Mouse (Mus musculus) intestine, embryonic 14.5 days (tissue): ENCODE data around the gene Washc1. TPM values are rescaled to one million over a fixed set of nuclear protein-coding genes. Genes with fewer than 3 reads are reported as not detected.
"Not testable (repeated sequence)": the region's sequence is repeated elsewhere in the genome, so short reads cannot be mapped to it uniquely, and the experiment has no call there.

Experiments
- ATAC-seq: fragments of 200-750 bp; cut with Nextera tagmentation; replicated peaks from 2 replicates; pipeline ENCODE4 v1.8.0; 2017; ENCODE audit warnings: low read depth, moderate number of reproducible peaks, moderate TSS enrichment, moderate library complexity; ENCODE audit not compliant: low FRiP score, low TSS enrichment
- DNase-seq: peaks from one replicate; pipeline ENCODE4 v3.0.0-alpha.2; 2018; ENCODE audit warnings: low spot score
- H3K27ac ChIP-seq: fragments of 300-500 bp; sonication (generic); 2 replicates; pipeline ENCODE4 v1.5.1; 2014; ENCODE audit warnings: low read depth, mild to moderate bottlenecking, control low read depth
- H3K27me3 ChIP-seq: fragments of 300-500 bp; sonication (generic); replicated peaks from 2 replicates; pipeline ENCODE4 v1.6.1; 2014; ENCODE audit warnings: low read length, control low read depth; ENCODE audit not compliant: control insufficient read depth, insufficient read depth
- H3K36me3 ChIP-seq: fragments of 300-500 bp; sonication (generic); 2 replicates; pipeline ENCODE4 v1.6.1; 2014; ENCODE audit warnings: low read length, control low read depth; ENCODE audit not compliant: control insufficient read depth, insufficient read depth
- H3K4me1 ChIP-seq: fragments of 300-500 bp; sonication (generic); replicated peaks from 2 replicates; pipeline ENCODE4 v1.6.1; 2014; ENCODE audit warnings: low read length, control low read depth, mixed read lengths; ENCODE audit not compliant: control insufficient read depth, insufficient read depth
- H3K4me2 ChIP-seq: fragments of 300-500 bp; sonication (generic); 2 replicates; pipeline ENCODE4 v1.6.1; 2014; ENCODE audit warnings: low read length
- H3K4me3 ChIP-seq: fragments of 300-500 bp; sonication (generic); 2 replicates; pipeline ENCODE4 v1.5.1; 2014; ENCODE audit warnings: low read depth, low read length, control low read depth, mixed read lengths
- H3K9ac ChIP-seq: fragments of 300-500 bp; sonication (generic); 2 replicates; pipeline ENCODE4 v1.6.1; 2014; ENCODE audit warnings: mild to moderate bottlenecking, low read length
- H3K9me3 ChIP-seq: fragments of 300-500 bp; sonication (generic); 2 replicates; pipeline ENCODE4 v1.6.1; 2016; ENCODE audit warnings: low read length, control low read depth; ENCODE audit not compliant: control insufficient read depth
- whole genome bisulfite sequencing: fragments of 180-500 bp; shearing (Covaris S2); extraction: QIAGEN DNeasy Blood & Tissue Kit; methylation state at CpG from one replicate; pipeline ENCODE4 v1.1.7; 2014; 5-methylcytosine and 5-hydroxymethylcytosine counted together
- polyA plus RNA-seq: library from polyadenylated mRNA; unstranded; fragments of >200 nt; fragmentation: Nextera tagmentation; extraction: Ambion mirVana; gene quantifications from 2 replicates; pipeline ENCODE4 v1.2.1, GENCODE M21; 2014

Washc1 gene
- polyA plus RNA-seq, result 34.0 and 38.0 TPM in 2 replicates

DNA sequence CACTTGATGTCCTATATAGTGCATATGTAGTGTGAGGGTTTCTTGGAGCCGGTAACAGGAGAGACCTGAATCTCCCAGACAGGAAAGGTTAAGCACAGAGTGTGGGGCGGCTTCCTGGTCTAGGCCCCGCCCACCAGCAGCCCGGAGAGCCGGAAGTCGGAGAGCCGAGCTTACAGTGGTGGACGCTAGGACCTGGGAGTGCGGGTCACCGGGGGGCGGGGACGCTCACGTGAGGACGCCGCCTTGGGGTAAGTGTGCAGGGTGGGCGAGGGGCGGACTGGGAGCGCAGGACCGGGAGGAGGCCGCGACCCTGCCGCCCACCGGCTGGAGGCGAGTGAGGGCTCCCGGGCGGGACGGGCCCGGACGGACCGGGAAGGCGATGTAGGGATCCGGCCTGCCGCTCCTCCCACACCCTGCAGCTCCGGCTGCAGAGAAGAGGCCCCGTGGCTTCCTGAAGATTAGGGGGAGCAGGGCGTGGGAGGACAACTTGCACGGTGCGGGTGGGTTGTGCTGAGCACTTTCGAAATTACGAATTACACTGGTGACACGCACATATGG lies at the start of gene Washc1:
Washc1 (plus strand) TSS at position 144 of the 558 bp plus-strand sequence.
- H3K9ac ChIP-seq, result peak within 1 kb of the TSS; percentile 76
- peak within 1 kb of the TSS; percentile 84 for H3K4me3 ChIP-seq
- H3K27ac ChIP-seq, result peak within 1 kb of the TSS; percentile 57
- H3K4me1 ChIP-seq, result peaks cover 18% of the 10 kb centered on the region
- H3K9me3 ChIP-seq, result no peaks in the 10 kb centered on the region
- ATAC-seq (peak; percentile 99), DNase-seq (peak; percentile 94)
- peaks cover 28% of the 10 kb centered on the region for H3K36me3 ChIP-seq
- H3K27me3 ChIP-seq, result no peaks in the 10 kb centered on the region
- WGBS, result 0% methylated on average over 41 of the region's 41 CpGs
- H3K4me2 ChIP-seq, result peak within 1 kb of the TSS; percentile 70

DNA sequence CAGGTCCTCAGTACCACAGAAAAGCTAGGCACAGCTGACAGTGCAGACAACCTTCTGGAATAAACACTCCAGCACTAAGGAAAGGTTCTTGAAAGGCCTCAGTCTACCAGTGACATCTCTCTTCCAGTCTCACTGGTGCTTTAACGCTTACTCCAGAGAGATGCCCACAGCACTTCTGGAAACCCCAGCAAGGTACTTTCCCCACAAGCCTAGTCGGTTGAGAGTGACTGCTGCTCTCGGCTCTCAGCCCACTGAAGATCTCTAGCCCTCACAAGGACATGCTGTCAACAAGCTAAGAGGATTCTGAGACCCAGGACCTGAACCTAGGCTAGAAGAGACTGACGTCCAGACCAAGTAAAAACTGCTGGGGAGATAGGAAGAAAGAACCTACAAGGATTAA lies 46.2 kb upstream of the Washc1 start:
- no peak overlapping the region for H3K4me2 ChIP-seq
- no peak overlapping the region for H3K27ac ChIP-seq
- H3K9ac ChIP-seq, result no peak overlapping the region
- DNase-seq, result no peak
- H3K4me1 ChIP-seq, result no peaks in the 10 kb centered on the region; the same call in 1 of the 2 replicates
- no peaks in the 10 kb centered on the region for H3K27me3 ChIP-seq
- no peaks in the 10 kb centered on the region for H3K36me3 ChIP-seq
- H3K9me3 ChIP-seq, result no peaks in the 10 kb centered on the region
- no peak for ATAC-seq
- H3K4me3 ChIP-seq, result no peak overlapping the region
- 83% methylated on average over 4 of the region's 4 CpGs for WGBS

DNA sequence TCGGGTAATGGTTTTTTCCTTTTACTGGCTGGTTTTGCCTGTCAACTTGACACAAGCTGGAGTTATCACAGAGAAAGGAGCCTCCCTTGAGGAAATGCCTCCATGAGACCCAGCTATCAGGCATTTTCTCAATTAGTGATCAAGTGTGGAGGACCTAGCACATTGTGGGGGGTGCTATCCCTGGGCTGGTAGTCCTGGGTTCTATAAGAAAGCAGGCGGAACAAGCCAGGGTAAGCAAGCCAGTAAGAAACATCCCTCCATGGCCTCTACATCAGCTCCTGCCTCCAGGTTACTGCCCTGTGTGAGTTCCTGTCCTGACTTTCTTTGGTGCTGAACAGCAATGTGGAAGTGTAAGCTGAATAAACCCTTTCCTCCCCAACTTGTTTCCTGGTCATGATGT lies 42.3 kb upstream of the Washc1 start:
- not testable (repeated sequence) for H3K4me2 ChIP-seq, H3K4me1 ChIP-seq, H3K4me3 ChIP-seq, DNase-seq, H3K27me3 ChIP-seq, H3K36me3 ChIP-seq, H3K27ac ChIP-seq, H3K9ac ChIP-seq, ATAC-seq, H3K9me3 ChIP-seq
- WGBS, result 91% methylated on average over 2 of the region's 2 CpGs

DNA sequence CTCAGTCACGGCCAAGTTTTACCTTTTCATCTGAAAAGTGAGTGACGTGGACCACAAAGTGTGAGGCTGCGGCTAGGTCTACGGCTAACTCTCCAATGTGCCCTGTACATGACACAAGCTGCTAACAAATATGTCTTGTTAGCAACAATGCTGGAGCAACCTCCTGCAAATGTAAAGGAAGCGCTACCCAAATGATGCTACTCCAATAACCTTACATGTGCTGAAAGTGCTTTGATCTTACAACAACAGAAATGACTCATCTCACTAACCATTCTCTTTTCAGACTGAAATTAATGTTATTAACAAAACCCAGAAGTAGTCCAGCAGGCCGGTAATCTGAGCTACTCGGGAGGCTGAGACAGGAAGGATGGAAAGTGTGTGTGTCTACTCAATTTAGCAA lies 37.4 kb upstream of the Washc1 start:
- no peak for DNase-seq
- Histone ChIP-seq H3K4me2 (no peak overlapping the region), H3K27ac (no peak overlapping the region), H3K36me3 (peaks cover 7% of the 10 kb centered on the region; the same call in 1 of the 2 replicates), H3K9me3 (no peaks in the 10 kb centered on the region), H3K4me1 (peaks cover 13% of the 10 kb centered on the region), H3K27me3 (no peaks in the 10 kb centered on the region), H3K4me3 (no peak overlapping the region), H3K9ac (no peak overlapping the region)
- WGBS, result 90% methylated on average over 7 of the region's 7 CpGs
- no peak for ATAC-seq

DNA sequence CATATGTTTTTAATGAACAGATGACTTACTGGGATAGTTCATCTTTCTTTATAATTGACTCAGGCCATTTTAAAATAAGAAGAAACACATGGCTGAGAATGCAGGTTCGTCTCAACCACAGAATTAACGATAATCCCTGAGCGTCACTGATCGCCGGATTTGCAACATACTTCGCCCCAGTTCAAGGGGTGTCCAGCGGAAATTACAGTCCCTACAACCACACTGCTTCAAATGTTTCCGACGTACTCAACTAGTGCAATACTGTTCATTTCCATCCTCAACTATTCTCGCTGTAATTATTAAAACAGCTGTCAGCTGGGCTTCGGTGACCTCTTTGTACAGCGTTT lies 35.5 kb upstream of the Washc1 start:
- Histone ChIP-seq H3K4me3 (peak overlapping the region; percentile 79), H3K4me2 (peak overlapping the region; percentile 83), H3K27me3 (no peaks in the 10 kb centered on the region), H3K36me3 (peaks cover 25% of the 10 kb centered on the region), H3K9ac (peak overlapping the region; percentile 65), H3K27ac (no peak overlapping the region), H3K9me3 (no peaks in the 10 kb centered on the region), H3K4me1 (peaks cover 13% of the 10 kb centered on the region)
- 9% methylated on average over 12 of the region's 12 CpGs for WGBS
- no peak for ATAC-seq
- no peak for DNase-seq

DNA sequence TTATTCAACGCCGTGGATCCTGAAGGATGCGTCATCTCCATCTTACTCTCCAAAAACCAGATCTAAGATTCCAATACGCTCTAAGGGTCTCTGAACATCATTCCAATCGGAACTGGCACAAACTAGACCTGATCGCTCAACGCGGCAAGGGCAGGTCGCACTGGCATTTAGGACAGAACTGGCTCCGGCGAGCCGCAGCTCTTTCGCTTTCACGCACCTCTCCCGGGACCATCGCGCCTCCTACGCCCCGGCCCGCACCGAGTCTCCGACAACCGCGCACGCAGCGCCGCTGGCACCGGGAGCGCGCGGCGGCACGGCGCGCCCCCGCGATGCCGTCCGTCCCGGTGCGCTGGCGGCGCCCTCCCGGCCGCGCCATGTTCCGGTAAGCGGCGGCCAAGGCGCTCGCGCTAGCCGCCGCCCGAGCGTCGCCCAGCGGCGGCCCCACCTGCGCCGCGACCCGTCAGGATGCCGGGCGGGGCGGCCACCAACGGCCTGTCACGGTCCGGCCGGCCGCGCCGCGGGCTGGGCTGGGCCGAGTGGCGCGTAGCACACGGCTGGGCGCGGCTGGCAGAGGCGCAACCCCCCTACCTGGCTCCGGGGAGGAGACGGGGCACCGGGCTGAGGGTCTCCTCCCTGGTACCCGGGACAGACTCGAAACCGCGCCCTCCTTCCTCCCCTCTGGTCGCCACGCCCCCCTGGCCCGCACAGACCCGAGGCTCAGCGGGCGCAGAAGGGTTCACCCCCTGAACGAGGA lies 35.0 kb upstream of the Washc1 start:
- ATAC-seq (peak; percentile 88), DNase-seq (peak; percentile 66)
- WGBS, result under 1% methylated on average over 80 of the region's 95 CpGs
- Histone ChIP-seq H3K27ac (peak overlapping the region; percentile 88), H3K9me3 (no peaks in the 10 kb centered on the region), H3K27me3 (no peaks in the 10 kb centered on the region), H3K36me3 (peaks cover 31% of the 10 kb centered on the region), H3K4me3 (peak overlapping the region; percentile 79), H3K9ac (peak overlapping the region; percentile 65), H3K4me2 (peak overlapping the region; percentile 83), H3K4me1 (peaks cover 13% of the 10 kb centered on the region)

DNA sequence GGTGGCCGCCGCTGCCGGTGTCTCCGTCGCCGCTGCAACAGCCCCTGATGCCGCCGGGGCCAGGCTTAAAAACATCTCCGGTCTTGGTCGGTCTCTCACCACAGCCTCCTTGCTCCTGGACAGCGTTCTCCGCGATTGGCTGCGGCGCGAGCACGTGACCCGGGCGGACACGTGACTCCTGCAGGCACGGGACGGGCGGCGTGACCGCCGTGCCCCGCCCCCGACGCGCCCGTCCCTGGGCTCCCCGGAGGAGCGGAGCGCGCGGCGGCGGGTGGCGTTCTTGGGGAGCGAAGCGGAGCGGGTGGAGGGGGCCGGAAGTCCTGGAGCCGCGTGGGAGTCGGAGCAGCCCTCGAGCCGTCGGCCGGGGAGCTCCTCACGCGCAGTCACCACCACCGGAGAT lies 34.4 kb upstream of the Washc1 start, which contains the start of gene Ankrd12:
Ankrd12 (minus strand) TSS at position 156 of the 400 bp plus-strand sequence.
- DNase-seq, result peak; percentile 95
- peak; percentile 97 for ATAC-seq
- no peaks in the 10 kb centered on the region for H3K27me3 ChIP-seq
- H3K9me3 ChIP-seq, result no peaks in the 10 kb centered on the region
- H3K27ac ChIP-seq, result peak within 1 kb of the TSS; percentile 88
- peaks cover 13% of the 10 kb centered on the region for H3K4me1 ChIP-seq
- peak within 1 kb of the TSS; percentile 65 for H3K9ac ChIP-seq
- H3K4me2 ChIP-seq, result peak within 1 kb of the TSS; percentile 83
- H3K36me3 ChIP-seq, result peaks cover 32% of the 10 kb centered on the region
- H3K4me3 ChIP-seq, result peak within 1 kb of the TSS; percentile 79
- under 1% methylated on average over 53 of the region's 53 CpGs for WGBS

DNA sequence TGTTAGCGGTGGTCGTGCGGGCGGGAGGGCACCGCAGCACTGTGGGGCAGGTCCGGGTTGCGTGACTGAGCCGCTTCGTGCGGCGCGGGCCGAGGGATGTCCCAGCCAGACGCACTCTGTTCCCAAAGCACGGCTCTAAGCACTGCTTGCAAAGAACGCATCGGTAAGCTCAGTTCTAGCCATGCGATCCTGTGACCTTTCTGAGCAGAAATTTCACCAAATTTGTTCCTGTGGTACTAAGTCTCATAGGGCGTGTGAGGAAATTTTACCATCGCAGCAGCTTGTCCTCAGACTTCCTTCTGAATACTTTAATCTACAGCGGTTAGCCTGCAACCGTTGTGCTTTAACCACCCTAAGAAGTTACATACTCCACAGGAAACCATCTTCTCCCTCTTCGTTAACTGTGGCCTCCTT lies 33.9 kb upstream of the Washc1 start:
- peak overlapping the region; percentile 88 for H3K27ac ChIP-seq
- H3K36me3 ChIP-seq, result peaks cover 32% of the 10 kb centered on the region
- DNase-seq (no peak), ATAC-seq (peak; percentile 73)
- peak overlapping the region; percentile 72 for H3K4me2 ChIP-seq
- peak overlapping the region; percentile 79 for H3K4me3 ChIP-seq
- peak overlapping the region; percentile 65 for H3K9ac ChIP-seq
- H3K4me1 ChIP-seq, result peaks cover 13% of the 10 kb centered on the region
- 1% methylated on average over 23 of the region's 23 CpGs for WGBS
- H3K9me3 ChIP-seq, result no peaks in the 10 kb centered on the region
- no peaks in the 10 kb centered on the region for H3K27me3 ChIP-seq
